Mouse (Mus musculus) midbrain, embryonic 12.5 days (tissue): ENCODE results near the gene Vrtn. TPM values are rescaled to one million over a fixed set of nuclear protein-coding genes. Genes with fewer than 3 reads are reported as not detected.
A peak's percentile ranks its signal among the peaks of the same experiment; 100 is the strongest.

Source experiments
- ATAC-seq: fragments of 200-750 bp; cut with Nextera tagmentation; 2 replicates; pipeline ENCODE4 v1.8.0; 2017; ENCODE audit warnings: low read depth, moderate TSS enrichment, moderate library complexity; ENCODE audit not compliant: low FRiP score
- H3K27ac ChIP-seq: fragments of 300-500 bp; sonication (generic); replicated peaks from 2 replicates; pipeline ENCODE4 v1.5.1; 2016; ENCODE audit warnings: mild to moderate bottlenecking
- H3K27me3 ChIP-seq: fragments of 300-500 bp; sonication (generic); 2 replicates; pipeline ENCODE4 v1.6.1; 2016; ENCODE audit warnings: mild to moderate bottlenecking
- H3K36me3 ChIP-seq: fragments of 300-500 bp; sonication (generic); 2 replicates; pipeline ENCODE4 v1.6.1; 2016
- H3K4me1 ChIP-seq: fragments of 300-500 bp; sonication (generic); 2 replicates; pipeline ENCODE4 v1.6.1; 2016
- H3K4me2 ChIP-seq: fragments of 300-500 bp; sonication (generic); replicated peaks from 2 replicates; pipeline ENCODE4 v1.6.1; 2016; ENCODE audit warnings: mild to moderate bottlenecking, moderate library complexity
- H3K4me3 ChIP-seq: fragments of 300-500 bp; sonication (generic); 2 replicates; pipeline ENCODE4 v1.5.1; 2016; ENCODE audit warnings: mild to moderate bottlenecking
- H3K9ac ChIP-seq: fragments of 300-500 bp; sonication (generic); replicated peaks from 2 replicates; pipeline ENCODE4 v1.6.1; 2016; ENCODE audit warnings: mild to moderate bottlenecking, moderate library complexity
- H3K9me3 ChIP-seq: fragments of 300-500 bp; sonication (generic); 2 replicates; pipeline ENCODE4 v1.6.1; 2016; ENCODE audit warnings: mild to moderate bottlenecking
- WGBS: fragments of 180-500 bp; shearing (Covaris S2); methylation state at CpG from one replicate; pipeline ENCODE4 v1.1.7; 2016; 5-methylcytosine and 5-hydroxymethylcytosine counted together
- polyA plus RNA-seq: library from polyadenylated mRNA; unstranded; fragments of >200 nt; fragmentation: Nextera tagmentation; extraction: Ambion mirVana; gene quantifications from 2 replicates; pipeline ENCODE4 v1.2.1, GENCODE M21; 2016

Gene Vrtn
- polyA plus RNA-seq, 1 experiment from 2014 or later: not detected

GRCm38 (mm10) chr12:84689051-84689450 lies 48.2 kb downstream of the Vrtn start:
- no peak for ATAC-seq
- Histone ChIP-seq H3K4me3 (no peak overlapping the region), H3K9ac (no peak overlapping the region), H3K36me3 (no peaks in the 10 kb centered on the region), H3K4me1 (0 out of 2 replicates have a peak, but pooled peaks cover 5% of the 10 kb centered on the region), H3K4me2 (no peak overlapping the region), H3K27me3 (peaks cover 10% of the 10 kb centered on the region; the same call in 1 of the 2 replicates), H3K27ac (no peak overlapping the region), H3K9me3 (no peaks in the 10 kb centered on the region)
- WGBS: 95% methylated on average over 11 of the region's 11 CpGs

GRCm38 (mm10) chr12:84691347-84691746 lies 50.5 kb downstream of the Vrtn start:
- no peaks in the 10 kb centered on the region for H3K9me3 ChIP-seq
- H3K4me3 ChIP-seq: no peak overlapping the region
- peaks cover 10% of the 10 kb centered on the region; the same call in 1 of the 2 replicates for H3K27me3 ChIP-seq
- H3K4me1 ChIP-seq: no peaks in the 10 kb centered on the region
- no peak overlapping the region for H3K27ac ChIP-seq
- no peak overlapping the region for H3K9ac ChIP-seq
- H3K4me2 ChIP-seq: no peak overlapping the region
- H3K36me3 ChIP-seq: no peaks in the 10 kb centered on the region
- no peak for ATAC-seq

- Histone ChIP-seq H3K27ac (no peak overlapping the region), H3K27me3 (peaks cover 17% of the 10 kb centered on the region), H3K4me1 (no peaks in the 10 kb centered on the region), H3K4me2 (no peak overlapping the region), H3K4me3 (no peak overlapping the region), H3K36me3 (no peaks in the 10 kb centered on the region), H3K9ac (no peak overlapping the region), H3K9me3 (no peaks in the 10 kb centered on the region)
- 87% methylated on average over 6 of the region's 6 CpGs for whole genome bisulfite sequencing
- no peak for ATAC-seq
These were observed 51.3 kb downstream of the Vrtn start for GRCm38 (mm10) chr12:84692141-84692540.

- Histone ChIP-seq H3K9me3 (no peaks in the 10 kb centered on the region), H3K4me2 (peak within 1 kb of the TSS; percentile 95), H3K27me3 (peaks cover 58% of the 10 kb centered on the region), H3K9ac (peak within 1 kb of the TSS; percentile 65), H3K4me1 (0 out of 2 replicates have a peak, but pooled peaks cover 9% of the 10 kb centered on the region), H3K36me3 (no peaks in the 10 kb centered on the region), H3K4me3 (peak within 1 kb of the TSS; percentile 62), H3K27ac (no peak within 1 kb of the TSS)
- under 1% methylated on average over 61 of the region's 79 CpGs for WGBS
- peak; percentile 65 for ATAC-seq
These were observed 57.7 kb downstream of the Vrtn start, which contains the start of gene Syndig1l for GRCm38 (mm10) chr12:84698319-84699081. TSS of gene Syndig1l (minus strand) at chr12:84698831.

Other genes starting within 250 kb of the Vrtn start
- gene Entpd5, start 232.0 kb upstream of the Vrtn start, polyA plus RNA-seq: 9.6 and 10.3 TPM in 2 replicates
- 2.6 and 2.7 TPM in 2 replicates for gene Bbof1, start 231.9 kb upstream of the Vrtn start, polyA plus RNA-seq
- 27.7 and 28.7 TPM in 2 replicates for gene Rnf113a2, start 223.8 kb upstream of the Vrtn start, polyA plus RNA-seq
- 25.9 and 27.3 TPM in 2 replicates for gene Aldh6a1, start 190.0 kb upstream of the Vrtn start, polyA plus RNA-seq
- gene Lin52, start 189.6 kb upstream of the Vrtn start, polyA plus RNA-seq: 36.0 and 37.0 TPM in 2 replicates
- 0.84 and 0.92 TPM in 2 replicates for gene Vsx2, start 71.3 kb upstream of the Vrtn start, polyA plus RNA-seq
- 12.1 and 12.3 TPM in 2 replicates for gene Abcd4, start 23.6 kb upstream of the Vrtn start, polyA plus RNA-seq
- 0.82 and 1.5 TPM in 2 replicates for gene Syndig1l, start 57.8 kb downstream of the Vrtn start, polyA plus RNA-seq
- 90.3 and 90.5 TPM in 2 replicates for gene Npc2, start 132.1 kb downstream of the Vrtn start, polyA plus RNA-seq
- gene Isca2, start 132.2 kb downstream of the Vrtn start, polyA plus RNA-seq: 168 and 169 TPM in 2 replicates
- gene Ltbp2, start 235.5 kb downstream of the Vrtn start, polyA plus RNA-seq: 0.43 TPM in 1 of 2 replicates, not detected in the other